Mouse (Mus musculus): ENCODE data around the gene Mrps25. TPM values are rescaled to one million over a fixed set of nuclear protein-coding genes. Genes with fewer than 3 reads are reported as not detected.

The Mrps25 gene
- polyA plus RNA-seq (2014; fragmentation: Nextera tagmentation; extraction: Ambion mirVana): 64.1 and 66.0 TPM in 2 replicates

- Histone ChIP-seq H3K27me3 (ENCODE audit: control insufficient read depth, insufficient read depth, low read length) (no peaks in the 10 kb centered on the region), H3K36me3 (ENCODE audit: control insufficient read depth, insufficient read depth, low read length) (peaks cover 5% of the 10 kb centered on the region), H3K9ac (replicated peaks; ENCODE audit: low read depth, low read length) (peak within 1 kb of the TSS; percentile 64), H3K27ac (ENCODE audit: low read depth, low read length) (peak within 1 kb of the TSS; percentile 64; the same call in 1 of the 2 replicates), H3K4me3 (ENCODE audit: low read depth, low read length) (peak within 1 kb of the TSS; percentile 50), H3K4me2 (ENCODE audit: low read depth, low read length) (peak within 1 kb of the TSS; percentile 67), H3K4me1 (ENCODE audit: control insufficient read depth, insufficient read depth, low read length) (peaks cover 7% of the 10 kb centered on the region), H3K9me3 (ENCODE audit: control insufficient read depth, low read length) (no peaks in the 10 kb centered on the region)
- peak; percentile 94 for ATAC-seq (ENCODE audit: low read depth)
- WGBS: under 1% methylated on average over 42 of the region's 42 CpGs
Observed at GRCm38 (mm10) chr6:92183621-92184131, at the start of gene Mrps25. Mrps25 (minus strand) TSS chr6:92184033.

- Histone ChIP-seq H3K4me3 (ENCODE audit: low read depth, low read length) (no peak overlapping the region), H3K27ac (ENCODE audit: low read depth, low read length) (no peak overlapping the region), H3K9ac (replicated peaks; ENCODE audit: low read depth, low read length) (no peak overlapping the region), H3K36me3 (ENCODE audit: control insufficient read depth, insufficient read depth, low read length) (no peaks in the 10 kb centered on the region), H3K4me1 (ENCODE audit: control insufficient read depth, insufficient read depth, low read length) (no peaks in the 10 kb centered on the region), H3K4me2 (ENCODE audit: low read depth, low read length) (no peak overlapping the region), H3K27me3 (ENCODE audit: control insufficient read depth, insufficient read depth, low read length) (no peaks in the 10 kb centered on the region), H3K9me3 (ENCODE audit: control insufficient read depth, low read length) (no peaks in the 10 kb centered on the region)
- no peak for ATAC-seq (ENCODE audit: low read depth)
- 77% methylated on average over 4 of the region's 4 CpGs for WGBS
Observed at GRCm38 (mm10) chr6:92231762-92232161, 47.9 kb upstream of the Mrps25 start.

GRCm38 (mm10) chr6:92231356-92231755 is 47.5 kb upstream of the Mrps25 start:
- H3K4me3 ChIP-seq (ENCODE audit: low read depth, low read length): no peak overlapping the region
- no peaks in the 10 kb centered on the region for H3K36me3 ChIP-seq (ENCODE audit: control insufficient read depth, insufficient read depth, low read length)
- H3K4me2 ChIP-seq (ENCODE audit: low read depth, low read length): no peak overlapping the region
- no peaks in the 10 kb centered on the region for H3K4me1 ChIP-seq (ENCODE audit: control insufficient read depth, insufficient read depth, low read length)
- H3K9ac ChIP-seq (replicated peaks; ENCODE audit: low read depth, low read length): no peak overlapping the region
- no peak for ATAC-seq (ENCODE audit: low read depth)
- 73% methylated on average over 1 of the region's 1 CpGs for WGBS
- no peaks in the 10 kb centered on the region for H3K27me3 ChIP-seq (ENCODE audit: control insufficient read depth, insufficient read depth, low read length)
- no peaks in the 10 kb centered on the region for H3K9me3 ChIP-seq (ENCODE audit: control insufficient read depth, low read length)
- no peak overlapping the region for H3K27ac ChIP-seq (ENCODE audit: low read depth, low read length)

DNA sequence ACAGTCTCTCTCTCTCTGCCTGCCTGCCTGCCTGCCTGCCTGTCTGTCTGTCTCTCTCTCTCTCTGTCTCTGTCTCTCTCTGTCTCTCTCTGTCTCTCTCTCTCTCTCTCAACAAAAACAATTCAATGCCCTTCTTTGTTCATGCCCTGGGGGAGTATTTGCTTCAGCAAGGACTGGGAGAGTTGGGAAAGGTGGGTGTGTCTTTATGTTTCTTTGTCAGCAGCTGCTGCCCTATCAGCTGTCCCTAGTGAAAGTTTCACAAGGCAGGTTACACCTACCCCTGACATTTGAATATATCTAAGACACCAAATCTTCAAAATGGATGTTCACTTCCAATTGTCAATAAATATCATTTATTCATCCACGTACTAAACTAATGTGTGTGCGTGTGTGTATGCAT is 45.8 kb upstream of the Mrps25 start:
- Histone ChIP-seq H3K27me3 (ENCODE audit: control insufficient read depth, insufficient read depth, low read length) (no peaks in the 10 kb centered on the region), H3K9me3 (ENCODE audit: control insufficient read depth, low read length) (no peaks in the 10 kb centered on the region), H3K4me3 (ENCODE audit: low read depth, low read length) (no peak overlapping the region), H3K4me1 (ENCODE audit: control insufficient read depth, insufficient read depth, low read length) (no peaks in the 10 kb centered on the region), H3K27ac (ENCODE audit: low read depth, low read length) (no peak overlapping the region), H3K4me2 (ENCODE audit: low read depth, low read length) (no peak overlapping the region), H3K9ac (replicated peaks; ENCODE audit: low read depth, low read length) (no peak overlapping the region), H3K36me3 (ENCODE audit: control insufficient read depth, insufficient read depth, low read length) (no peaks in the 10 kb centered on the region)
- no peak for ATAC-seq (ENCODE audit: low read depth)
- 88% methylated on average over 2 of the region's 2 CpGs for WGBS

GRCm38 (mm10) chr6:92229103-92229502 is 45.3 kb upstream of the Mrps25 start:
- Histone ChIP-seq H3K4me1 (ENCODE audit: control insufficient read depth, insufficient read depth, low read length) (no peaks in the 10 kb centered on the region), H3K4me3 (ENCODE audit: low read depth, low read length) (no peak overlapping the region), H3K36me3 (ENCODE audit: control insufficient read depth, insufficient read depth, low read length) (no peaks in the 10 kb centered on the region), H3K9me3 (ENCODE audit: control insufficient read depth, low read length) (no peaks in the 10 kb centered on the region), H3K27ac (ENCODE audit: low read depth, low read length) (no peak overlapping the region), H3K4me2 (ENCODE audit: low read depth, low read length) (no peak overlapping the region), H3K27me3 (ENCODE audit: control insufficient read depth, insufficient read depth, low read length) (no peaks in the 10 kb centered on the region), H3K9ac (replicated peaks; ENCODE audit: low read depth, low read length) (no peak overlapping the region)
- ATAC-seq (ENCODE audit: low read depth): no peak

DNA sequence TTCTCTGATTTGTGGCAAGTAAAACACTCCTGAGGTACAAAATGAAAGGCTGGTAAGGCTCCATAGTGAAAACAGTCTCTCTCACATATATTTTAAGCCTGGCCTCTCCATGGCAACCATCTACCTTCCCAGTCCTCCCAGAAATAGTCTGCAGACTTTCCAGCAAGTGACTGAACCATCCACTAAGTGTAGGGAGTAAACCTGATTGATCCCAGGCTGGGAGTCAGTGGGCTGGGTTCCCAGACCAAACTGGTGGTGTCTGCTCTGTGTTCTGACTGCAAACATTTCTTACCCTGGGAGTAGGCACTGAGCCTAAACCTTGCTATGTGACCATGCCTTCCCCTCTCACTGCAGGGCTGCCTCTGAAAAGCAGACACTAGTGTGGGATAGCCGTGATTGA is 41.1 kb upstream of the Mrps25 start:
- WGBS: 85% methylated on average over 1 of the region's 1 CpGs
- H3K27me3 ChIP-seq (ENCODE audit: control insufficient read depth, insufficient read depth, low read length): no peaks in the 10 kb centered on the region
- no peak overlapping the region for H3K27ac ChIP-seq (ENCODE audit: low read depth, low read length)

DNA sequence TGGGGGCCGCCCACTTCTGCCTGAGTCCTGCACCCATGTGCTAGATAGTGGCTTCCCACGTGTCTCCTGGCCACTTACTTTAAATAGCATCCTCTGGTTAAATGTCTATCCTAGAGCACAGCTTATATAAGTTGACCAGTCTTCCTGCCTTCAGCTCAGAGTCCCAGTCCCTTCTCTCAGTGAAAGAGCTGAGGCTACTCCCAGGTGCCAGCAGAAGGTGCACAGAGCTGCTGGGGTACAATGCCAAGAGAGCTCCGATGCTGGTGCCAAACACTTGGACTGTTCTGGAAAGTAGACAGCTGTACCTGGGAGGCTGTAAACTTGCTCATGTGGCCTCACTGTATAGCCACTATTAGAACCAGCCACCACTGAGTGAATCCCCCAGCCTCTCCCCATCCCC is 38.2 kb upstream of the Mrps25 start:
- ATAC-seq (ENCODE audit: low read depth): no peak

More for the DNA sequence above, 41.1 kb upstream of the Mrps25 start:
- Histone ChIP-seq H3K4me1 (ENCODE audit: control insufficient read depth, insufficient read depth, low read length) (no peaks in the 10 kb centered on the region), H3K4me2 (ENCODE audit: low read depth, low read length) (no peak overlapping the region), H3K4me3 (ENCODE audit: low read depth, low read length) (no peak overlapping the region), H3K9ac (replicated peaks; ENCODE audit: low read depth, low read length) (no peak overlapping the region), H3K9me3 (ENCODE audit: control insufficient read depth, low read length) (no peaks in the 10 kb centered on the region), H3K36me3 (ENCODE audit: control insufficient read depth, insufficient read depth, low read length) (no peaks in the 10 kb centered on the region)
- no peak for ATAC-seq (ENCODE audit: low read depth)

GRCm38 (mm10) chr6:92221604-92222003 is 37.8 kb upstream of the Mrps25 start:
- no peak for ATAC-seq (ENCODE audit: low read depth)
- Histone ChIP-seq H3K36me3 (ENCODE audit: control insufficient read depth, insufficient read depth, low read length) (no peaks in the 10 kb centered on the region), H3K27me3 (ENCODE audit: control insufficient read depth, insufficient read depth, low read length) (no peaks in the 10 kb centered on the region), H3K4me3 (ENCODE audit: low read depth, low read length) (no peak overlapping the region), H3K9ac (replicated peaks; ENCODE audit: low read depth, low read length) (no peak overlapping the region), H3K9me3 (ENCODE audit: control insufficient read depth, low read length) (no peaks in the 10 kb centered on the region), H3K4me1 (ENCODE audit: control insufficient read depth, insufficient read depth, low read length) (no peaks in the 10 kb centered on the region), H3K27ac (ENCODE audit: low read depth, low read length) (no peak overlapping the region), H3K4me2 (ENCODE audit: low read depth, low read length) (no peak overlapping the region)
- 90% methylated on average over 6 of the region's 6 CpGs for WGBS

More for the DNA sequence above, 38.2 kb upstream of the Mrps25 start:
- no peaks in the 10 kb centered on the region for H3K9me3 ChIP-seq (ENCODE audit: control insufficient read depth, low read length)
- no peaks in the 10 kb centered on the region for H3K27me3 ChIP-seq (ENCODE audit: control insufficient read depth, insufficient read depth, low read length)
- no peaks in the 10 kb centered on the region for H3K36me3 ChIP-seq (ENCODE audit: control insufficient read depth, insufficient read depth, low read length)
- H3K4me1 ChIP-seq (ENCODE audit: control insufficient read depth, insufficient read depth, low read length): no peaks in the 10 kb centered on the region
- H3K27ac ChIP-seq (ENCODE audit: low read depth, low read length): no peak overlapping the region
- H3K4me3 ChIP-seq (ENCODE audit: low read depth, low read length): no peak overlapping the region
- no peak overlapping the region for H3K4me2 ChIP-seq (ENCODE audit: low read depth, low read length)
- no peak overlapping the region for H3K9ac ChIP-seq (replicated peaks; ENCODE audit: low read depth, low read length)
- 93% methylated on average over 3 of the region's 3 CpGs for WGBS

DNA sequence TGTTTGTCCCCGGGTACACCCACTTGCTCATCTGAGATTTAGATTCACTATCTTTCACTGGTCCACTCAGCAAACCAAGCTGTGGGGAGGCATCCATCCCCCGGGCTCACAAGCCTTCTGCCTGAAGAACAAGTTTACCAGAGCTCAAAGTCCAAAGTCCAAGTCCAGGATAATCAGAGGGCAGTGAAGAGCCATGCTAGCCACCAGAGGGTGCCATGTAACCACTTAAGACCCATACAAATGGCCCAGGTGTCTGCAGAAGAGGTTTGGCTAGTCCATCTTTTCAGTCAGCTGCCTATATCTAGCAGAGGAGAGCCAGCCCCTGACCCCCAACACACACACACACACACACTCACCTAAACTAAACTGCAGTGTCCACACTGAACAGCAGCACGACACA is 35.6 kb upstream of the Mrps25 start:
- Histone ChIP-seq H3K4me3 (ENCODE audit: low read depth, low read length) (no peak overlapping the region), H3K4me2 (ENCODE audit: low read depth, low read length) (no peak overlapping the region), H3K4me1 (ENCODE audit: control insufficient read depth, insufficient read depth, low read length) (no peaks in the 10 kb centered on the region), H3K27ac (ENCODE audit: low read depth, low read length) (no peak overlapping the region), H3K36me3 (ENCODE audit: control insufficient read depth, insufficient read depth, low read length) (no peaks in the 10 kb centered on the region), H3K9ac (replicated peaks; ENCODE audit: low read depth, low read length) (no peak overlapping the region), H3K27me3 (ENCODE audit: control insufficient read depth, insufficient read depth, low read length) (no peaks in the 10 kb centered on the region), H3K9me3 (ENCODE audit: control insufficient read depth, low read length) (no peaks in the 10 kb centered on the region)
- whole genome bisulfite sequencing: 43% methylated on average over 3 of the region's 3 CpGs
- ATAC-seq (ENCODE audit: low read depth): no peak

All from neural tube, embryonic 14.5 days (tissue).